Mouse (Mus musculus) midbrain, postnatal 0 days (tissue): ENCODE results near the gene Psma6. TPM values are rescaled to one million over a fixed set of nuclear protein-coding genes. Genes with fewer than 3 reads are reported as not detected.
A peak's percentile ranks its signal among the peaks of the same experiment; 100 is the strongest.
"Not testable (repeated sequence)": the region's sequence is repeated elsewhere in the genome, so short reads cannot be mapped to it uniquely, and the experiment has no call there.

ENCODE experiments used
- ATAC-seq: fragments of 200-750 bp; cut with Nextera tagmentation; 2 replicates; pipeline ENCODE4 v1.8.0; 2017; ENCODE audit warnings: moderate number of reproducible peaks, mild to moderate bottlenecking, moderate TSS enrichment, moderate library complexity; ENCODE audit not compliant: low FRiP score
- DNase-seq: peaks from one replicate; pipeline ENCODE4 v3.0.0-alpha.2; 2015; ENCODE audit warnings: low spot score
- H3K27ac ChIP-seq: fragments of 300-500 bp; sonication (generic); 2 replicates; pipeline ENCODE4 v1.5.1; 2014; ENCODE audit warnings: low read depth, mild to moderate bottlenecking, low read length, mixed read lengths
- H3K27me3 ChIP-seq: fragments of 300-500 bp; sonication (generic); 2 replicates; pipeline ENCODE4 v1.6.1; 2014; ENCODE audit warnings: low read length, control low read depth, mixed read lengths; ENCODE audit not compliant: insufficient read depth
- H3K36me3 ChIP-seq: fragments of 300-500 bp; sonication (generic); 2 replicates; pipeline ENCODE4 v1.6.1; 2014; ENCODE audit warnings: low read length, control low read depth, mixed read lengths; ENCODE audit not compliant: insufficient read depth
- H3K4me1 ChIP-seq: fragments of 300-500 bp; sonication (generic); 2 replicates; pipeline ENCODE4 v1.6.1; 2014; ENCODE audit warnings: mild to moderate bottlenecking, control low read depth, antibody characterized with exemption, low read length, mixed read lengths; ENCODE audit not compliant: insufficient read depth
- H3K4me2 ChIP-seq: fragments of 300-500 bp; sonication (generic); 2 replicates; pipeline ENCODE4 v1.6.1; 2014; ENCODE audit warnings: low read depth, mild to moderate bottlenecking, low read length, mixed read lengths; ENCODE audit not compliant: poor library complexity, severe bottlenecking
- H3K4me3 ChIP-seq: fragments of 300-500 bp; sonication (generic); 2 replicates; pipeline ENCODE4 v1.5.1; 2014; ENCODE audit warnings: low read depth, mild to moderate bottlenecking, low read length, moderate library complexity
- H3K9ac ChIP-seq: fragments of 300-500 bp; sonication (generic); replicated peaks from 2 replicates; pipeline ENCODE4 v1.6.1; 2014; ENCODE audit warnings: mild to moderate bottlenecking, low read length, moderate library complexity, mixed read lengths; ENCODE audit not compliant: poor library complexity, severe bottlenecking
- H3K9me3 ChIP-seq: fragments of 300-500 bp; sonication (generic); 2 replicates; pipeline ENCODE4 v1.6.1; 2016; ENCODE audit warnings: low read length, control low read depth
- CTCF ChIP-seq: IDR thresholded peaks from 2 replicates; pipeline ENCODE4 v1.5.1; 2016; ENCODE audit warnings: antibody characterized with exemption, mild to moderate bottlenecking
- WGBS: fragments of 180-500 bp; shearing (Covaris S2); extraction: QIAGEN DNeasy Blood & Tissue Kit; methylation state at CpG from one replicate; pipeline ENCODE4 v1.1.7; 2014; 5-methylcytosine and 5-hydroxymethylcytosine counted together
- polyA plus RNA-seq: library from polyadenylated mRNA; unstranded; fragments of >200 nt; fragmentation: Nextera tagmentation; extraction: Ambion mirVana; gene quantifications from 2 replicates; pipeline ENCODE4 v1.2.1, GENCODE M21; 2015
- total RNA-seq: library from RNA; depleted of rRNA; stranded (reverse); fragments of >200 nt; gene quantifications from 2 replicates; pipeline ENCODE4 v1.2.3, GENCODE M21; 2014; rRNA removed

Psma6 gene
- total RNA-seq: 91.1 and 102 TPM in 2 replicates
- 422 and 424 TPM in 2 replicates for polyA plus RNA-seq

DNA sequence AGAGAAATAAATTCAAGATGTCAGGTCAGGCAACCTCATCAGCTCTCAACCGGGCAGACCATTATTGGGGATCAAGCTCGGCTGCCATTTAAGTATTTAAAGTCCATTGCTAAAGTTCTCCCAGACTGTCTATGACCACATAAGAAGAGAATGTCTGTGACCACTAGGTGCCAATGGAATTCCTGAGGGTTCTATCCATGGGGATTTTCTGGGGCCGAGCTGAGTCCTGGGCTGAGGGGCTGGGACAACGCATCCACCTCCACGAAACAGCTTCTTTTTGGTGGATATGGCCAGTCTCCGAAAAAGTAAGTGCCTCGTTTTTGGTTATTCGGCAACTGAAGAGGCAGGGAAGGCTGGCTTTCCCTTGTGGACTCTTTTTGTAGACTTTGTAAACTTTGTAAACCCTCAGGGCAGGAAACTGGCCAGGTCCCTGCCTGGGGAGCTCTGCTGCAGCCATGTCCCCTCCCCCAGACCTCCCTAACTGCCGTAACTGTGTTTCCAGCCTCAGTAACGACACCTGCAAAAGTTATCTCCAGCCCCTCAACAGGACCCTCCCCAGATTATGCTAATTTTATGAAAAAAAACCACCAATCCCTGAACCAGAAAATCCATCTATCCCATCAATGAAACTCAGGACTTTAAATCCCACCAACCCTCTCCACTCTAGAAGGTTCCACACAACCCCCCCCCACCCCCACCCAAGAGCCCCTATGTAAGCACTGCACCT is at the start of gene Psma6:
Psma6 (plus strand) TSS at position 200 of the 727 bp plus-strand sequence.
- ATAC-seq (no peak), DNase-seq (no peak)
- Histone ChIP-seq H3K9me3 (no peaks in the 10 kb centered on the region), H3K27ac (no peak within 1 kb of the TSS), H3K9ac (no peak within 1 kb of the TSS), H3K4me3 (no peak within 1 kb of the TSS), H3K36me3 (peaks cover 8% of the 10 kb centered on the region; the same call in 1 of the 2 replicates), H3K4me2 (no peak within 1 kb of the TSS), H3K27me3 (no peaks in the 10 kb centered on the region), H3K4me1 (no peaks in the 10 kb centered on the region)
- WGBS: 84% methylated on average over 10 of the region's 10 CpGs
- no peak for TF ChIP-seq CTCF

GRCm38 (mm10) chr12:55338490-55338889 is 45.5 kb upstream of the Psma6 start:
- not testable (repeated sequence) for H3K27ac ChIP-seq, H3K27me3 ChIP-seq, DNase-seq, ATAC-seq, H3K9me3 ChIP-seq, H3K4me3 ChIP-seq, H3K4me1 ChIP-seq, H3K36me3 ChIP-seq, H3K4me2 ChIP-seq, H3K9ac ChIP-seq
- 100% methylated on average over 1 of the region's 2 CpGs for WGBS

GRCm38 (mm10) chr12:55343045-55343444 is 41.0 kb upstream of the Psma6 start:
- not testable (repeated sequence) for H3K9me3 ChIP-seq, H3K4me1 ChIP-seq, H3K4me3 ChIP-seq, H3K9ac ChIP-seq, H3K27me3 ChIP-seq, ATAC-seq, H3K36me3 ChIP-seq, H3K4me2 ChIP-seq, DNase-seq, H3K27ac ChIP-seq
- 91% methylated on average over 1 of the region's 1 CpGs for WGBS

- Histone ChIP-seq H3K9me3 (no peaks in the 10 kb centered on the region), H3K4me3 (no peak overlapping the region), H3K4me1 (no peaks in the 10 kb centered on the region), H3K27ac (peak overlapping the region; percentile 65), H3K4me2 (no peak overlapping the region), H3K9ac (no peak overlapping the region), H3K36me3 (no peaks in the 10 kb centered on the region), H3K27me3 (no peaks in the 10 kb centered on the region)
- no peak for DNase-seq
- peak; percentile 58; the same call in 1 of the 2 replicates for ATAC-seq
- no peak for TF ChIP-seq CTCF
- WGBS: 74% methylated on average over 11 of the region's 11 CpGs
Observed at GRCm38 (mm10) chr12:55343998-55344397, 40.0 kb upstream of the Psma6 start.

GRCm38 (mm10) chr12:55344583-55344982 is 39.4 kb upstream of the Psma6 start:
- WGBS: 76% methylated on average over 13 of the region's 13 CpGs
- Histone ChIP-seq H3K4me2 (no peak overlapping the region), H3K27ac (peak overlapping the region; percentile 65), H3K4me3 (no peak overlapping the region), H3K27me3 (no peaks in the 10 kb centered on the region), H3K4me1 (no peaks in the 10 kb centered on the region), H3K9me3 (no peaks in the 10 kb centered on the region), H3K36me3 (no peaks in the 10 kb centered on the region), H3K9ac (no peak overlapping the region)
- ATAC-seq (peak; percentile 82), DNase-seq (no peak)
- peak; percentile 47 for TF ChIP-seq CTCF

GRCm38 (mm10) chr12:55353423-55353822 is 30.6 kb upstream of the Psma6 start:
- H3K4me1 ChIP-seq: no peaks in the 10 kb centered on the region

More at GRCm38 (mm10) chr12:55353423-55353822, 30.6 kb upstream of the Psma6 start:
- Histone ChIP-seq H3K27ac (no peak overlapping the region), H3K9ac (no peak overlapping the region), H3K4me3 (no peak overlapping the region), H3K4me2 (no peak overlapping the region), H3K36me3 (no peaks in the 10 kb centered on the region), H3K9me3 (no peaks in the 10 kb centered on the region), H3K27me3 (no peaks in the 10 kb centered on the region)
- no peak for DNase-seq
- 81% methylated on average over 6 of the region's 6 CpGs for WGBS
- no peak for ATAC-seq
- no peak for TF ChIP-seq CTCF
